Mouse (Mus musculus): ENCODE results near the gene Ranbp1.

DNA sequence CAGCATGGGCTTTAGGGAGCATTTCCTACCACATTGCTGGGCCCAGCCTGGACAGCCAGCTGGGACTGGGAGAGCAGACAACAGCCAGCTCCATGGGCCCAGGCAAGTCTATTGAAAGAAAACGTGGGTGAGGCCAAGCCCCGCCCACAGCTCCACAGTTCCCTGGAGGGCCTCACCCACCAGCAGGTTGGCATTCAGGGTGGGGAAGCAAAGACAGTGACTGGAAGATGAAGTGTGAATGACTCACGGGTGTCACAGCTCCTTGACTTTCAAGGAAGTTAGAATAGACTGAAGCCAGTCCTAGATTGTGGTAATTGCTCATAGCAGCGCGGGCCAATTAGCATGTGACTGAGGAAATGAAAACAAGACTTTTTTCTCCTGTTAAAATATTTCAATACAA is 53.5 kb downstream of the Ranbp1 start:
- TF ChIP-seq POLR2A (IDR thresholded peaks at IDR 0.05; ENCODE audit: low read depth, low read length) (no peak), ZMIZ1 (IDR thresholded peaks at IDR 0.05; ENCODE audit: low read depth, low read length) (no peak), CTCF (conservative IDR thresholded peaks at IDR 0.05 in 1 of 2, IDR thresholded peaks at IDR 0.05 in 1 of 2; ENCODE audit: low read depth in 2 of 2, low read length in 2 of 2) (no peak), USF1 (IDR thresholded peaks at IDR 0.05; ENCODE audit: low read depth, low read length) (no peak), EP300 (IDR thresholded peaks at IDR 0.05; ENCODE audit: low read length) (no peak; the same call in 1 of the 2 replicates), ZNF384 (IDR thresholded peaks at IDR 0.05; ENCODE audit: low read depth, low read length) (peak; percentile 25; the same call in 1 of the 2 replicates), PAX5 (IDR thresholded peaks at IDR 0.05; ENCODE audit: low read length) (no peak), CHD2 (IDR thresholded peaks at IDR 0.05; ENCODE audit: low read length) (no peak), RCOR1 (conservative IDR thresholded peaks at IDR 0.05; ENCODE audit: low read depth, low read length) (no peak), TCF12 (IDR thresholded peaks at IDR 0.05; ENCODE audit: low read depth, low read length) (no peak), E2F4 (IDR thresholded peaks at IDR 0.05; ENCODE audit: insufficient replicate concordance, low read depth, low read length) (0 out of 2 replicates have a peak, but pooled peaks have one; percentile 46), USF2 (conservative IDR thresholded peaks at IDR 0.05; ENCODE audit: low read depth, low read length) (no peak), MAZ (IDR thresholded peaks at IDR 0.05; ENCODE audit: low read depth, low read length) (no peak)
